Mouse (Mus musculus): ENCODE results near the gene Tm9sf3. TPM values are rescaled to one million over a fixed set of nuclear protein-coding genes. Genes with fewer than 3 reads are reported as not detected.

Gene Tm9sf3
- polyA plus RNA-seq, 2 experiments from 2014 or later = 27.5 to 36.5 TPM

GRCm38 (mm10) chr19:41164447-41165095 lies 99.2 kb downstream of the Tm9sf3 start:
- no peak for ATAC-seq

Other genes starting within 250 kb of the Tm9sf3 start
- gene Dntt, start 234.7 kb downstream of the Tm9sf3 start, polyA plus RNA-seq (2017; shearing (Covaris generic)) = under 1 TPM in 1 of 2 experiments, not detected in 1; 0.80 TPM
- under 1 TPM in 1 of 2 experiments, not detected in 1; 0.30 TPM for gene Opalin, start 186.9 kb downstream of the Tm9sf3 start, polyA plus RNA-seq (2017; shearing (Covaris generic))
- not detected for gene Tll2, start 57.2 kb downstream of the Tm9sf3 start, polyA plus RNA-seq (2017; shearing (Covaris generic))
- 1 to 10 TPM; 1.6 to 2.7 TPM for gene Pik3ap1, start 121.1 kb upstream of the Tm9sf3 start, polyA plus RNA-seq (2017; shearing (Covaris generic))
- gene Lcor, start 218.6 kb upstream of the Tm9sf3 start, polyA plus RNA-seq (2017; shearing (Covaris generic)) = 10 to 100 TPM; 13.2 to 15.6 TPM